Mouse (Mus musculus) c-Kit-negative CD71-positive TER-119-positive erythroid progenitor cells, embryonic 14.5 days (primary cell): ENCODE results near the gene Ilk.

Experiments
- DNase-seq: peaks from one replicate; pipeline ENCODE4 v3.0.0-alpha.2; 2013; ENCODE audit warnings: low read depth, low spot score

Gene Ilk

GRCm38 (mm10) chr7:105784556-105784955 is 48.2 kb downstream of the Ilk start:
- no peak for DNase-seq

- DNase-seq, result no peak
Observed at GRCm38 (mm10) chr7:105786506-105787284, 50.3 kb downstream of the Ilk start.

- DNase-seq, result no peak
Observed at GRCm38 (mm10) chr7:105787285-105788140, 51.1 kb downstream of the Ilk start, which contains the start of gene Dchs1. TSS of gene Dchs1 (minus strand) at chr7:105787654.

- no peak for DNase-seq
Observed at GRCm38 (mm10) chr7:105791147-105791546, 54.8 kb downstream of the Ilk start.
